Mouse (Mus musculus) myocyte (in vitro differentiated cells): ENCODE measurements around the gene Vmn1r1.

ENCODE experiments used
- CEBPB ChIP-seq: IDR thresholded peaks from 2 replicates; pipeline ENCODE4 v1.6.1; 2011; ENCODE audit warnings: mild to moderate bottlenecking, moderate library complexity; ENCODE audit not compliant: poor library complexity, insufficient read depth, severe bottlenecking
- E2F4 ChIP-seq: IDR thresholded peaks from one replicate; pipeline ENCODE4 v1.6.1; 2011; ENCODE audit warnings: mild to moderate bottlenecking, control low read depth, moderate library complexity; ENCODE audit not compliant: insufficient read depth
- MAX ChIP-seq: IDR thresholded peaks from one replicate; pipeline ENCODE4 v1.6.1; 2011; ENCODE audit warnings: low read depth, mild to moderate bottlenecking, control low read depth
- MYOD1 ChIP-seq, 3 experiments: IDR thresholded peaks; one replicate each; pipeline ENCODE4 v1.6.1; 2011; ENCODE audit warnings: control low read depth in 2 of 3, low read depth in 2 of 3, mild to moderate bottlenecking in 2 of 3, moderate library complexity in 1 of 3; ENCODE audit not compliant: insufficient read length in 2 of 3, control insufficient read depth in 1 of 3
- MYOG ChIP-seq, 3 experiments: IDR thresholded peaks; one replicate each; pipeline ENCODE4 v1.6.1; 2011; ENCODE audit warnings: control low read depth in 2 of 3, low read depth in 2 of 3, mild to moderate bottlenecking in 2 of 3; ENCODE audit not compliant: insufficient read length in 2 of 3, control insufficient read depth in 1 of 3, insufficient read depth in 1 of 3
- POLR2A ChIP-seq: IDR thresholded peaks from one replicate; pipeline ENCODE4 v1.6.1; 2011; ENCODE audit warnings: low read depth, mild to moderate bottlenecking, control low read depth, moderate library complexity; ENCODE audit not compliant: insufficient read length
- SRF ChIP-seq: IDR thresholded peaks from one replicate; pipeline ENCODE4 v1.6.1; 2011; ENCODE audit warnings: low read depth; ENCODE audit not compliant: control insufficient read depth, insufficient read length
- TCF12 ChIP-seq: IDR thresholded peaks from one replicate; pipeline ENCODE4 v1.6.1; 2011; ENCODE audit warnings: mild to moderate bottlenecking, control low read depth; ENCODE audit not compliant: poor library complexity, insufficient read depth, severe bottlenecking
- TCF3 ChIP-seq: IDR thresholded peaks from one replicate; pipeline ENCODE4 v1.6.1; 2011; ENCODE audit warnings: low read depth, control low read depth; ENCODE audit not compliant: insufficient read length
- USF1 ChIP-seq: IDR thresholded peaks from one replicate; pipeline ENCODE4 v1.6.1; 2011; ENCODE audit warnings: low read depth, mild to moderate bottlenecking, control low read depth, moderate library complexity

DNA sequence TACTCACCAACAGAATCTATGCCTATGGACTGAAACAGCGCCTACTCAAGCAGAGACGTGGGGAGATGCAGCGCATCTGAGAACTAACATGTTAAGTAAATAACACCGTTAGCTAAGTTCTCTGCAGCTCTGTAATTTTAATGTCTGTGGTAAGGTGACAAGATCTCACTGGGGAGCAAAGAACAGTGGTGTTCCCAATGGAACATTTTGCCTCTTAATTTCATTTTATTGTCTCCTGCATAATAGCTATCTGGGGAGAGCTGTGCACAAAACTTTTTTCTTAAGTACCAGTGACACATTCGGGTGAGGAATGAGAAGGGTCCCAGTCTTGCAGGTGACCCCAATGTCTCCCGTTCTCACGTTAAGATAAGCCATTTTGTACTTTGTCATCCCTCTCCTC is at the start of gene Vmn1r1:
- TF ChIP-seq TCF12: no peak
- TF ChIP-seq MAX: no peak
- TF ChIP-seq CEBPB: no peak
- no peak for TF ChIP-seq POLR2A
- TF ChIP-seq E2F4: no peak
- no peak for TF ChIP-seq USF1
- no peak for TF ChIP-seq MYOG (IDR thresholded peaks at IDR 0.05; ENCODE audit: control insufficient read depth in 1 of 3, insufficient read depth in 1 of 3, insufficient read length in 2 of 3, low read depth in 2 of 3)
- no peak for TF ChIP-seq MYOD1 (IDR thresholded peaks at IDR 0.05; ENCODE audit: control insufficient read depth in 1 of 3, insufficient read length in 2 of 3, low read depth in 2 of 3)
- no peak for TF ChIP-seq SRF
- TF ChIP-seq TCF3: no peak
